16 mouse cellular contexts compared by ENCODE assay signal in genomic region chr1:98727354-98728015, GRCm38 (mm10).
"Had no signal": no experiment of that assay in that cellular context is flagged by ENCODE, and none has a peak within 500 bp of the region (broad histone marks: within the 10 kb centered on the region; RNA-seq: fewer than 3 reads in every experiment).

No protein-coding gene starts in this region.

- H3K4me1 ChIP-seq: kidney, embryonic 15.5 days; limb, embryonic 12.5 days; liver, embryonic 13.5 days; midbrain, embryonic 10.5 days; neural tube, embryonic 12.5 days had no signal

- H3K9ac ChIP-seq: kidney, embryonic 15.5 days; limb, embryonic 12.5 days; liver, embryonic 13.5 days; neural tube, embryonic 12.5 days had no signal

- H3K27ac ChIP-seq: kidney, embryonic 15.5 days; limb, embryonic 12.5 days; liver, embryonic 13.5 days; midbrain, embryonic 10.5 days; neural tube, embryonic 12.5 days had no signal

- H3K27me3 ChIP-seq: kidney, embryonic 15.5 days; limb, embryonic 12.5 days; liver, embryonic 13.5 days; neural tube, embryonic 12.5 days had no signal

- H3K36me3 ChIP-seq: kidney, embryonic 15.5 days; limb, embryonic 12.5 days; liver, embryonic 13.5 days; midbrain, embryonic 10.5 days; neural tube, embryonic 12.5 days had no signal

- DNase-seq: kidney, adult 2 months; kidney, postnatal 14 days; layer of hippocampus, postnatal 36 days; liver; liver, embryonic 13.5 days; lung, adult 18-20 months; midbrain, embryonic 14.5 days; retina, postnatal 1 day; right cerebral cortex, postnatal 4 days; spleen, adult 18-20 months; thymus, adult 18-20 months; thymus, postnatal 36 days had no signal

- H3K4me2 ChIP-seq: kidney, embryonic 15.5 days; limb, embryonic 12.5 days; liver, embryonic 13.5 days; neural tube, embryonic 12.5 days had no signal

- H3K9me3 ChIP-seq: kidney, embryonic 15.5 days; limb, embryonic 12.5 days; liver, embryonic 13.5 days; midbrain, embryonic 10.5 days; neural tube, embryonic 12.5 days had no signal

- H3K4me3 ChIP-seq: kidney, embryonic 15.5 days; limb, embryonic 12.5 days; liver, embryonic 13.5 days; midbrain, embryonic 10.5 days; neural tube, embryonic 12.5 days had no signal
